Mouse (Mus musculus) midbrain, postnatal 0 days (tissue): ENCODE measurements around the gene Gpc6. TPM values are rescaled to one million over a fixed set of nuclear protein-coding genes. Genes with fewer than 3 reads are reported as not detected.

ENCODE experiments used
- ATAC-seq: fragments of 200-750 bp; cut with Nextera tagmentation; 2 replicates; pipeline ENCODE4 v1.8.0; 2017; ENCODE audit warnings: moderate number of reproducible peaks, mild to moderate bottlenecking, moderate TSS enrichment, moderate library complexity; ENCODE audit not compliant: low FRiP score
- DNase-seq: peaks from one replicate; pipeline ENCODE4 v3.0.0-alpha.2; 2015; ENCODE audit warnings: low spot score
- H3K27ac ChIP-seq: fragments of 300-500 bp; sonication (generic); 2 replicates; pipeline ENCODE4 v1.5.1; 2014; ENCODE audit warnings: low read depth, mild to moderate bottlenecking, low read length, mixed read lengths
- H3K27me3 ChIP-seq: fragments of 300-500 bp; sonication (generic); 2 replicates; pipeline ENCODE4 v1.6.1; 2014; ENCODE audit warnings: low read length, control low read depth, mixed read lengths; ENCODE audit not compliant: insufficient read depth
- H3K36me3 ChIP-seq: fragments of 300-500 bp; sonication (generic); 2 replicates; pipeline ENCODE4 v1.6.1; 2014; ENCODE audit warnings: low read length, control low read depth, mixed read lengths; ENCODE audit not compliant: insufficient read depth
- H3K4me1 ChIP-seq: fragments of 300-500 bp; sonication (generic); 2 replicates; pipeline ENCODE4 v1.6.1; 2014; ENCODE audit warnings: mild to moderate bottlenecking, control low read depth, antibody characterized with exemption, low read length, mixed read lengths; ENCODE audit not compliant: insufficient read depth
- H3K4me2 ChIP-seq: fragments of 300-500 bp; sonication (generic); 2 replicates; pipeline ENCODE4 v1.6.1; 2014; ENCODE audit warnings: low read depth, mild to moderate bottlenecking, low read length, mixed read lengths; ENCODE audit not compliant: poor library complexity, severe bottlenecking
- H3K4me3 ChIP-seq: fragments of 300-500 bp; sonication (generic); 2 replicates; pipeline ENCODE4 v1.5.1; 2014; ENCODE audit warnings: low read depth, mild to moderate bottlenecking, low read length, moderate library complexity
- H3K9ac ChIP-seq: fragments of 300-500 bp; sonication (generic); replicated peaks from 2 replicates; pipeline ENCODE4 v1.6.1; 2014; ENCODE audit warnings: mild to moderate bottlenecking, low read length, moderate library complexity, mixed read lengths; ENCODE audit not compliant: poor library complexity, severe bottlenecking
- H3K9me3 ChIP-seq: fragments of 300-500 bp; sonication (generic); 2 replicates; pipeline ENCODE4 v1.6.1; 2016; ENCODE audit warnings: low read length, control low read depth
- CTCF ChIP-seq: IDR thresholded peaks from 2 replicates; pipeline ENCODE4 v1.5.1; 2016; ENCODE audit warnings: antibody characterized with exemption, mild to moderate bottlenecking
- WGBS: fragments of 180-500 bp; shearing (Covaris S2); extraction: QIAGEN DNeasy Blood & Tissue Kit; methylation state at CpG from one replicate; pipeline ENCODE4 v1.1.7; 2014; 5-methylcytosine and 5-hydroxymethylcytosine counted together
- polyA plus RNA-seq: library from polyadenylated mRNA; unstranded; fragments of >200 nt; fragmentation: Nextera tagmentation; extraction: Ambion mirVana; gene quantifications from 2 replicates; pipeline ENCODE4 v1.2.1, GENCODE M21; 2015
- total RNA-seq: library from RNA; depleted of rRNA; stranded (reverse); fragments of >200 nt; gene quantifications from 2 replicates; pipeline ENCODE4 v1.2.3, GENCODE M21; 2014

Gene Gpc6
- total and polyA plus RNA-seq, 2 experiments from 2014 or later = 19.3 to 20.3 TPM

DNA sequence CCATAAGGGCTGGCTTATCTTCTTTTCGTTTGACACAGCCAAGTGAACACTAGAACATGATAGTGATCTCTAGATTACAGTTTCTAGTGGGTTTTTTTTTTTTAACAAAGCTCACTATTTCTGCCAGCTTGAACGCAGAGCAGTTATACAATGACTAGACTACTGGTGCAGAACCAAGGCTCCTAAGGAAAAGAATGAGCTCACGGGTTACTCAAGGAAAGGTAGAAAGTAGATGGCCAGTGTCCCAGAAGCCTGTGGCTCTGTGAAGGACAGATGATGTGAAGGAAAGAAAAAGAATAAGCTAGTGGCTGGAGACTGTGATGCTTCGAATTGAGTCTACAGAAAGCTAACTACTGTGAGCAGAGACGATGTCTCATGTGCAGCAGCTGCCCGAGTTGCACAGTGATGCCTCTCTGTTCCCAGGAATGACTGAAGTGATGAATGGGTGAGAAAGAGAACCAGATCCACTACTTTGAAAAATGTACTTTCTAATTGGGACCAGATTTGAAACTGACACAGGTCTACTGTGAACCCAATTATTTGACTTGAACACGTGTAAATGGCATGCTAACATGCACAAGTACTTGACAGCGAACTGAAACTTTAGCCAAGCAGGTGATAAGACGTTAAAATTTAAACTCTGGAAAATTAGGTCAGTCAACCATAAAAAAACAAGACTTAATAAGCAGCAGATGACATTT lies 482.9 kb downstream of the Gpc6 start:
- no peaks in the 10 kb centered on the region for H3K9me3 ChIP-seq
- H3K27me3 ChIP-seq = no peaks in the 10 kb centered on the region
- no peak overlapping the region for H3K4me2 ChIP-seq
- H3K27ac ChIP-seq = no peak overlapping the region
- no peak for ATAC-seq
- DNase-seq = no peak
- H3K36me3 ChIP-seq = no peaks in the 10 kb centered on the region
- 76% methylated on average over 9 of the region's 9 CpGs for WGBS
- H3K4me1 ChIP-seq = no peaks in the 10 kb centered on the region
- no peak overlapping the region for H3K9ac ChIP-seq
- no peak for TF ChIP-seq CTCF
- no peak overlapping the region for H3K4me3 ChIP-seq

DNA sequence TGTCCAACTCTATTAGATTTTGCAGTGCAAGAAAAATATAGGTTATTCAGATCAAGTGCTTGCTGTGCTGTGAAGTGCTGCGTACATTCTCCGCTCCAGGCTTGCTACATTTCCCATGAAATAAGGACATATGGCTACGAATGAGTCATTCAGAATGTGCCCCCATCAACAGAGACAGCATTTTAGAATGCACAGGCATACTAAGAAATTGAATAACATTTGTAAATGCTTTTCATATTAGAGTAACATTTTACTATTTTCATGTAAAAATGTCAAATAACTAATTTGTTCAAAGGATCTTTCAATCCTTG lies 483.4 kb downstream of the Gpc6 start:
- Histone ChIP-seq H3K36me3 (no peaks in the 10 kb centered on the region), H3K27me3 (no peaks in the 10 kb centered on the region), H3K9ac (no peak overlapping the region), H3K4me1 (no peaks in the 10 kb centered on the region), H3K9me3 (no peaks in the 10 kb centered on the region), H3K4me3 (no peak overlapping the region), H3K27ac (no peak overlapping the region), H3K4me2 (no peak overlapping the region)
- ATAC-seq = no peak
- DNase-seq = no peak
- TF ChIP-seq CTCF = no peak
- 77% methylated on average over 3 of the region's 3 CpGs for WGBS

- H3K27me3 ChIP-seq = no peaks in the 10 kb centered on the region
- no peak for TF ChIP-seq CTCF
- no peaks in the 10 kb centered on the region for H3K9me3 ChIP-seq
- no peak for ATAC-seq
- no peak for DNase-seq
- no peak overlapping the region for H3K27ac ChIP-seq
- H3K4me2 ChIP-seq = no peak overlapping the region
- no peak overlapping the region for H3K4me3 ChIP-seq
- H3K9ac ChIP-seq = no peak overlapping the region
- 90% methylated on average over 2 of the region's 2 CpGs for WGBS
- H3K4me1 ChIP-seq = no peaks in the 10 kb centered on the region
- H3K36me3 ChIP-seq = no peaks in the 10 kb centered on the region
These were observed 484.7 kb downstream of the Gpc6 start for GRCm38 (mm10) chr14:117409778-117410177.

DNA sequence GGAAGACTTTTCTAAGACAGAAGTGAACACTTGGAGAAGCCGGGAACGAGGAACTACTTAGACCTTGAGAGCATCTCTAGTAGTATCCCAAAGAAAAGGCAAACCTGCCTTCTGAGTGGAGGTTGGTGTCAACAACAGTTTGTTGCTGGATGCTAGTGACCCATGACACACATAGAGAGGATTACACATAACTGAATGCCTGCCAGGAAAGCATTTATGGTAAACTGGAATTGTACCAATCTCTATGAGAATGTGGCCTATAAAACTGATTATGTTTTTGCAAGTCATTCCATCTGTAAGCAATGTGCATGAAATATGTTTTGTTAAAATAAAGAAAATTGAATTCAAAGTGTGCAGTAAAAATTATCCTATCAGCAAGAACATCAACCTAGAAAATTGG lies 485.4 kb downstream of the Gpc6 start:
- DNase-seq (no peak), ATAC-seq (no peak)
- no peaks in the 10 kb centered on the region for H3K9me3 ChIP-seq
- no peak overlapping the region for H3K4me2 ChIP-seq
- no peaks in the 10 kb centered on the region for H3K36me3 ChIP-seq
- no peak overlapping the region for H3K27ac ChIP-seq
- no peak for TF ChIP-seq CTCF
- no peak overlapping the region for H3K9ac ChIP-seq
- 100% methylated on average over 2 of the region's 2 CpGs for WGBS
- H3K4me3 ChIP-seq = no peak overlapping the region
- H3K4me1 ChIP-seq = no peaks in the 10 kb centered on the region
- H3K27me3 ChIP-seq = no peaks in the 10 kb centered on the region

DNA sequence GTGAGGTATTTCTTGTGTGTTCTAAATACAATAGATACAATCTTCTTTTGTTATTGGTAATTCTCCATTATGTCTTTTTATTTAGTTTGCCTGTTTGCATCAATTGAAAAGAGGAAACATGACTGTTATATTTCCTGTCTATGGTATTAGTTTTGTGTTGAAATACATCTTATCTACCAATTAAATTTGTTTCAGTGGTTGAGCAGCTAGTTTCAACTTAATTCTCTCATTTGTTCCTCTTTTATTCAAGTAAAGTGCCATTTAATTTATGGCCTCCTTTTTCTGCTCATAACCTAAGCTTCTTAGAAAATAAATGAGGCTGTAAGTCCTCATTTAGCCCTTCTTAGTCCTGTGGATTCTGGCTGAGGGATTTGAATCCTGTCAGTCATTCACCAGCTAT lies 489.9 kb downstream of the Gpc6 start:
- H3K9me3 ChIP-seq = no peaks in the 10 kb centered on the region

DNA sequence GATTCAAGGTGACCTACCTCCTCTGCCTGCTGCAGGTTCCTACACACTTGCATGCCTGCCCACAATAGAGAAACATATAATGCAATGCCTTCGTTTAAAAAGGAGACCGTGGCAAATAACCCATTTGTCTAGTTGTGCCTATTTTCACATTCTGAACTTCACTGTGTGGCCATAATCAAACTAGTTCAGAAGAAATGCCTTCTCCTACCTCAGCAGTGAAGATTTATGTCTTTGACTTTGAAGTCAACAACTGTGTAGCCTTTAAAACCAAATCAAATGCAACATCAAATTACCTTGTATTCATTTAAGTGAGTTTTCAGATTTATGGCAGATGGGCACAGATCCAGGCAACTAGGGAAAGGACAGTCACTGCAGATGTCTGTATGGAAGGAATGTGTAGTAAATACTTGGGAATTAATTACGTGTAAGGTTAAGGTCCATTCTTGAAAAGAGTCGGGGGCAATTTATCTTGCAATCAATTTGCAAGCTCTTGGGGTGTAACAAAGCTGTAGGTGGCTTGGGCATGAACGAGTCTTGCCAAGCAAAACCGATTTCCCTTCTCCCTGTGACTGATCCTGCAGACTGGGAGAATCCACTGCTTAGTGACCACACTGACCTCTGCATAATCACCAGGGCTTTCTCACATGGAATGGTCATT lies 494.6 kb downstream of the Gpc6 start:
- ATAC-seq = no peak
- DNase-seq = no peak
- no peaks in the 10 kb centered on the region for H3K36me3 ChIP-seq

More for the DNA sequence above, 489.9 kb downstream of the Gpc6 start:
- ATAC-seq (no peak), DNase-seq (no peak)
- no peak overlapping the region for H3K27ac ChIP-seq
- H3K36me3 ChIP-seq = no peaks in the 10 kb centered on the region
- H3K4me3 ChIP-seq = no peak overlapping the region
- no peaks in the 10 kb centered on the region for H3K27me3 ChIP-seq
- H3K4me2 ChIP-seq = no peak overlapping the region
- H3K4me1 ChIP-seq = no peaks in the 10 kb centered on the region
- no peak overlapping the region for H3K9ac ChIP-seq
- TF ChIP-seq CTCF = no peak

More for the DNA sequence above, 494.6 kb downstream of the Gpc6 start:
- no peak overlapping the region for H3K27ac ChIP-seq
- no peaks in the 10 kb centered on the region for H3K27me3 ChIP-seq
- WGBS = 75% methylated on average over 6 of the region's 6 CpGs
- H3K4me1 ChIP-seq = no peaks in the 10 kb centered on the region
- H3K4me3 ChIP-seq = no peak overlapping the region
- peaks cover 5% of the 10 kb centered on the region; the same call in 1 of the 2 replicates for H3K9me3 ChIP-seq
- no peak overlapping the region for H3K9ac ChIP-seq
- no peak overlapping the region for H3K4me2 ChIP-seq
- TF ChIP-seq CTCF = no peak
